Mouse (Mus musculus) intestine, postnatal 0 days (tissue): ENCODE results near the gene Ms4a10. TPM values are rescaled to one million over a fixed set of nuclear protein-coding genes. Genes with fewer than 3 reads are reported as not detected.

Experiments used
- ATAC-seq: fragments of 200-750 bp; cut with Nextera tagmentation; 2 replicates; pipeline ENCODE4 v1.8.0; 2017; ENCODE audit warnings: mild to moderate bottlenecking, moderate TSS enrichment, moderate library complexity
- H3K27ac ChIP-seq: fragments of 300-500 bp; sonication (generic); 2 replicates; pipeline ENCODE4 v1.5.1; 2014; ENCODE audit warnings: mild to moderate bottlenecking, low read depth, low read length, moderate library complexity
- H3K27me3 ChIP-seq: fragments of 300-500 bp; sonication (generic); replicated peaks from 2 replicates; pipeline ENCODE4 v1.6.1; 2014; ENCODE audit warnings: low read length, mixed read lengths; ENCODE audit not compliant: control insufficient read depth, insufficient read depth
- H3K36me3 ChIP-seq: fragments of 300-500 bp; sonication (generic); 2 replicates; pipeline ENCODE4 v1.6.1; 2014; ENCODE audit warnings: mild to moderate bottlenecking, moderate library complexity; ENCODE audit not compliant: control insufficient read depth, insufficient read depth
- H3K4me1 ChIP-seq: fragments of 300-500 bp; sonication (generic); replicated peaks from 2 replicates; pipeline ENCODE4 v1.6.1; 2014; ENCODE audit warnings: antibody characterized with exemption, low read length, mixed read lengths; ENCODE audit not compliant: control insufficient read depth, insufficient read depth
- H3K4me2 ChIP-seq: fragments of 300-500 bp; sonication (generic); replicated peaks from 2 replicates; pipeline ENCODE4 v1.6.1; 2014; ENCODE audit warnings: low read depth, mild to moderate bottlenecking, moderate library complexity
- H3K4me3 ChIP-seq: fragments of 300-500 bp; sonication (generic); 2 replicates; pipeline ENCODE4 v1.5.1; 2014; ENCODE audit warnings: low read depth, low read length
- H3K9ac ChIP-seq: fragments of 300-500 bp; sonication (generic); 2 replicates; pipeline ENCODE4 v1.6.1; 2014; ENCODE audit warnings: mild to moderate bottlenecking, low read depth, low read length
- H3K9me3 ChIP-seq: fragments of 300-500 bp; sonication (generic); 2 replicates; pipeline ENCODE4 v1.6.1; 2016; ENCODE audit warnings: mixed run types; ENCODE audit not compliant: control insufficient read depth
- CTCF ChIP-seq: sonication (generic); IDR thresholded peaks from 2 replicates; pipeline ENCODE4 v1.5.1; 2016; ENCODE audit warnings: low read depth, mild to moderate bottlenecking, control low read depth, antibody characterized with exemption, moderate library complexity
- WGBS: fragments of 180-500 bp; shearing (Covaris S2); extraction: QIAGEN DNeasy Blood & Tissue Kit; methylation state at CpG from one replicate; pipeline ENCODE4 v1.1.7; 2014; 5-methylcytosine and 5-hydroxymethylcytosine counted together
- polyA plus RNA-seq: library from polyadenylated mRNA; unstranded; fragments of >200 nt; fragmentation: Nextera tagmentation; extraction: Ambion mirVana; gene quantifications from 2 replicates; pipeline ENCODE4 v1.2.1, GENCODE M21; 2015

Ms4a10 gene
- polyA plus RNA-seq, 1 experiment from 2014 or later, result 854 TPM

DNA sequence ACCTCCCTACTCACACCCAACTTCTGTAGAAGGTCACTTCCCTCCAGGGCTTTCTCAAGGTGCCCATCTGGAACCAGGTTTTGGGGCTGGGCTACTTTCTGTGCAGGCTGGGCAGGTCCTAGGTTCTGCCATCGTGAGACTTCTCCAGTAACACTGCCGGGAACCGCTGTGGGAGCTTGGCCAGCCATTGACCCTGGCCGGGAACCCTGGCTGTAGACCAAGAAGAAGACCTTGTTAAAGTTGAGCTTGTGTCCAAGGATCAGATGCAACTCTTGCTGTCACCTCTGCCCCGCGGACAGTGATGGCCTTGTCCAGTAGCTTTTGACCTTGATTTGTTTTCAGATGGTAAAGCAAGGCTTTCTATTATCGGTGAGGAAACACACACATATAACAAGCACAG, 5.9 kb downstream of the Ms4a10 start:
- Histone ChIP-seq H3K4me3 (no peak overlapping the region), H3K9ac (no peak overlapping the region), H3K27me3 (no peaks in the 10 kb centered on the region), H3K4me1 (peaks cover 8% of the 10 kb centered on the region; the same call in 1 of the 2 replicates), H3K27ac (no peak overlapping the region), H3K9me3 (no peaks in the 10 kb centered on the region), H3K36me3 (peaks cover 31% of the 10 kb centered on the region), H3K4me2 (no peak overlapping the region)
- 90% methylated on average over 7 of the region's 7 CpGs for WGBS
- no peak for TF ChIP-seq CTCF
- ATAC-seq, result no peak

- H3K9me3 ChIP-seq, result no peaks in the 10 kb centered on the region
- TF ChIP-seq CTCF, result no peak
- H3K4me3 ChIP-seq, result no peak overlapping the region
- 85% methylated on average over 7 of the region's 7 CpGs for WGBS
- H3K27me3 ChIP-seq, result no peaks in the 10 kb centered on the region
- no peak overlapping the region for H3K27ac ChIP-seq
- no peak overlapping the region for H3K4me2 ChIP-seq
- H3K4me1 ChIP-seq, result peaks cover 4% of the 10 kb centered on the region; the same call in 1 of the 2 replicates
- peaks cover 32% of the 10 kb centered on the region for H3K36me3 ChIP-seq
- ATAC-seq, result no peak
- no peak overlapping the region for H3K9ac ChIP-seq
These were observed 8.7 kb downstream of the Ms4a10 start for GRCm38 (mm10) chr19:10965721-10966120.

DNA sequence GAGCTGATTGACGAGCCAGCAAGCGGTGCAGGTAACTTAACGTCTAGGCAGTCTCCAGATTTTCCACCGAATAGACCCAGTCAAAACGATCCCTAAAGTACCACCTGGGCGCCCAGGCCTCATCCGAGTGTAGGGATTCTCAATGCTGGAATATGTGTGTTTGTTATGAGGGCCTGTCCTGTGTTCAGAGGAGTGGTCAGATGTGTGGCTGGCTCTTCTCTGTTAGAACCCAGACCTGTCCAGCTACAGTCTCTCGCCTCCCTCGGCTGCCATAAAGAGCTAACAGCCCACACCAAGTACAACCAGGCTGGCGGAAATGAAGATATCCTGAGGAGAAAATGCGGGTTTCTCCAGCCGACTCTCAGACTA, 14.5 kb downstream of the Ms4a10 start:
- Histone ChIP-seq H3K4me2 (no peak overlapping the region), H3K4me3 (no peak overlapping the region), H3K27ac (no peak overlapping the region), H3K4me1 (no peaks in the 10 kb centered on the region), H3K9ac (no peak overlapping the region), H3K27me3 (no peaks in the 10 kb centered on the region), H3K9me3 (no peaks in the 10 kb centered on the region), H3K36me3 (peaks cover 8% of the 10 kb centered on the region; the same call in 1 of the 2 replicates)
- TF ChIP-seq CTCF, result no peak
- WGBS, result 42% methylated on average over 12 of the region's 12 CpGs
- ATAC-seq, result peak; percentile 14; the same call in 1 of the 2 replicates

- no peaks in the 10 kb centered on the region for H3K4me1 ChIP-seq
- H3K9me3 ChIP-seq, result no peaks in the 10 kb centered on the region
- no peak overlapping the region for H3K9ac ChIP-seq
- 31% methylated on average over 11 of the region's 11 CpGs for WGBS
- no peak overlapping the region for H3K4me2 ChIP-seq
- H3K27ac ChIP-seq, result no peak overlapping the region
- no peaks in the 10 kb centered on the region for H3K27me3 ChIP-seq
- H3K36me3 ChIP-seq, result peaks cover 4% of the 10 kb centered on the region; the same call in 1 of the 2 replicates
- peak; percentile 87 for TF ChIP-seq CTCF
- ATAC-seq, result peak; percentile 48
- H3K4me3 ChIP-seq, result no peak overlapping the region
These were observed 15.1 kb downstream of the Ms4a10 start for GRCm38 (mm10) chr19:10959085-10959977.

DNA sequence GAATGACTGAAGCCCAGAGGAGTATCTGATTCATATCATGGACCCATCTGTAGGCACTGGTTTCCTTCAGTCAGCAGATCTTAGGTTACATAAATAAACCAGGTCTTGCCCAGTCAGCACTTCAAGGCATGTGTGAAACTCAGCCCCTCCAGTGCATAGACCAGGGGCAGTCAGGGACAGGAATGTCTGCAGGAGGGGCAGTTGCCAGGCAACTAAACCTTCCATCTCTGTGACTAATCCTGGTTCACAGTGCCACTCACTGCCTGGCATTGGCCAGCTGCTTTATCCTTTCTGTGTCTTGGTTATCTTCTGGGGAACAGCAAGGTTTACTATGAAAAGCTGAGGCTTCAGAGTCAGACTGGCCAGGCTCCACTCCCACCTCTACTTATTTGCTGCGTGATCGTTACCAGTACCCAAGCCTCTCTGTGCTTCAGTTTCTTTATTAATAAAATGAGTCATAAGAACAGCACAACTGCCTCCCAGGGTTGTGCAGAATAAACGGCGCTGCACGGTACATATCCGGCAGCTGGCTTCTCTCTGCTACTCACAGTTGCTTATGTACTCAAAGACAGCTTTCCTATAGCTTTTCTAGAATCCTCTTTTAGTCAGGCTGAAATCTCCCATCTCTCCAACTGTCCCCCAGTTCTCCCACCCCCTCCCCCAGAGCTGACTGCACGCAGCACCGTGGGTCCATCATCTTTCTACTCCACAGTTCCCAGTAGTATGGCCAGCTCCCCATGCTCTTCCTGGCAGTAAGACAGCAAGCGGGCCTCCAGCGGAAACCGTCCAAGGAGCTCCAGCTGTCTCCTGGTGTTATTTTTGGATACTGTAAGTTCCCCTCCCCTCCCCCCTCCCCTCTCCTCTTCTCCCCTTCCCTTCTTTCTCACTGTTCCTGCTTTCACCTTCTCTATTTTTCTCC, 22.2 kb downstream of the Ms4a10 start:
- ATAC-seq, result no peak
- Histone ChIP-seq H3K4me3 (no peak overlapping the region), H3K9ac (no peak overlapping the region), H3K9me3 (no peaks in the 10 kb centered on the region), H3K36me3 (no peaks in the 10 kb centered on the region), H3K4me1 (0 out of 2 replicates have a peak, but pooled peaks cover 3% of the 10 kb centered on the region), H3K27ac (peak overlapping the region; percentile 52), H3K27me3 (no peaks in the 10 kb centered on the region), H3K4me2 (0 out of 2 replicates have a peak overlapping the region, but pooled peaks have one; percentile 4)
- no peak for TF ChIP-seq CTCF
- 48% methylated on average over 11 of the region's 11 CpGs for WGBS

DNA sequence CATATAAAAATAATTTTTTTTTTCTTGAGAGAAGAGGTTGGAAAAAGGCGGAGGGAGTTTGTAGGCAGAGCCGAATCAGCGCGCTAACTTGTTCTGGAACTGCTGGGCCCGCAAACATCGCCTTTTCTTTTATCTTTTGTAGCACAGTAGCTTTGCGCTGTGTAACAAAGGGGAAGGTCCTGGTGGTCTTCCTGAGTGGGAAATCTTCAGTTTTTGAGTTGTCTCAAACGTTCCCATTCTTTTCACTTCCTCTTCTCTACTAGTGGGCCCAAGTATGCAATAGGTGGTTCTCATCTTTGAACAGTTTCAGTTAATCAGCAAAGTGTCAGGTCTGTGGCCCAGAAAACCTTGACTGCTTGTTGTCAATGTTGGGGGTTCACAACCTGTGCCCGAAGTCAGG, 24.9 kb downstream of the Ms4a10 start:
- H3K27me3 ChIP-seq, result no peaks in the 10 kb centered on the region
- peak overlapping the region; percentile 87 for H3K4me2 ChIP-seq
- WGBS, result 31% methylated on average over 9 of the region's 9 CpGs
- H3K4me3 ChIP-seq, result peak overlapping the region; percentile 73
- no peak for ATAC-seq
- peak overlapping the region; percentile 53; the same call in 1 of the 2 replicates for H3K9ac ChIP-seq
- no peak for TF ChIP-seq CTCF
- peaks cover 10% of the 10 kb centered on the region; the same call in 1 of the 2 replicates for H3K36me3 ChIP-seq
- H3K27ac ChIP-seq, result no peak overlapping the region
- H3K4me1 ChIP-seq, result 0 out of 2 replicates have a peak, but pooled peaks cover 8% of the 10 kb centered on the region
- no peaks in the 10 kb centered on the region for H3K9me3 ChIP-seq
